Comparison of ENCODE assay signal across 15 mouse cellular contexts in genomic region chr7:35583476-35584025, GRCm38 (mm10). TPM values are rescaled to one million over a fixed set of nuclear protein-coding genes. Genes with fewer than 3 reads are reported as not detected.
A peak's percentile ranks its signal among the peaks of the same experiment; 100 is the strongest.
DNase-seq lines count a peak whose midpoint lies in the region; ATAC-seq and TF ChIP-seq lines count a peak whose summit lies in the region.
"Had no signal": no experiment of that assay in that cellular context is flagged by ENCODE, and none has a peak within 500 bp of the region (broad histone marks: within the 10 kb centered on the region; RNA-seq: fewer than 3 reads in every experiment).

No protein-coding gene starts in this region.

- 10% methylated on average over 11 of the region's 11 CpGs for WGBS in heart, embryonic 13.5 days
- 4% methylated on average over 11 of the region's 11 CpGs for WGBS in midbrain, embryonic 13.5 days
- 11% methylated on average over 11 of the region's 11 CpGs for WGBS in midbrain, postnatal 0 days
- 9% methylated on average over 11 of the region's 11 CpGs for WGBS in limb, embryonic 10.5 days
- 56% methylated on average over 11 of the region's 11 CpGs for WGBS in kidney, adult 2 months

- H3K36me3 ChIP-seq in heart, embryonic 13.5 days: no peaks in the 10 kb centered on the region
- H3K36me3 ChIP-seq in midbrain, embryonic 13.5 days: no peaks in the 10 kb centered on the region
- no peaks in the 10 kb centered on the region for H3K36me3 ChIP-seq in midbrain, postnatal 0 days (ENCODE audit: insufficient read depth, low read length)
- H3K36me3 ChIP-seq in limb, embryonic 10.5 days: no peaks in the 10 kb centered on the region
- no peaks in the 10 kb centered on the region for H3K36me3 ChIP-seq in kidney, adult 2 months (ENCODE audit: control insufficient read depth, insufficient read depth, low read length)
- H3K36me3 ChIP-seq: embryonic facial prominence, embryonic 12.5 days; forebrain, embryonic 12.5 days; hindbrain, embryonic 12.5 days had no signal

- no peaks in the 10 kb centered on the region for H3K9me3 ChIP-seq in heart, embryonic 13.5 days
- H3K9me3 ChIP-seq in midbrain, embryonic 13.5 days: no peaks in the 10 kb centered on the region
- no peaks in the 10 kb centered on the region for H3K9me3 ChIP-seq in midbrain, postnatal 0 days (ENCODE audit: low read length)
- H3K9me3 ChIP-seq in limb, embryonic 10.5 days (replicated peaks): no peaks in the 10 kb centered on the region
- H3K9me3 ChIP-seq: embryonic facial prominence, embryonic 12.5 days; forebrain, embryonic 12.5 days; hindbrain, embryonic 12.5 days had no signal

- intact Hi-C loops in heart, postnatal 36 days (cut with DNase I): loop anchor here (10.0 kb wide), 1 partner anchor 189 kb away; the partner anchor contains the start of genes Cep89 and Faap24
- intact Hi-C loops in gastrocnemius, postnatal 36 days (cut with DNase I): loop anchor here (5.0 kb wide), 1 partner anchor 54 kb away; no protein-coding TSS in a partner anchor

- TF ChIP-seq POLR2A in kidney, adult 2 months (IDR thresholded peaks at IDR 0.05; ENCODE audit: low read depth, low read length): no peak

- peak overlapping the region; percentile 78 for H3K4me3 ChIP-seq in heart, embryonic 13.5 days
- H3K4me3 ChIP-seq in midbrain, embryonic 13.5 days (replicated peaks): peak overlapping the region; percentile 75; the same call in 1 of the 2 replicates
- H3K4me3 ChIP-seq in midbrain, postnatal 0 days (ENCODE audit: low read depth, low read length): no peak overlapping the region
- H3K4me3 ChIP-seq in limb, embryonic 10.5 days: peak overlapping the region; percentile 81; the same call in 1 of the 2 replicates
- H3K4me3 ChIP-seq in kidney, adult 2 months (ENCODE audit: insufficient read depth, low read depth, low read length): no peak overlapping the region

- no peak overlapping the region for H3K9ac ChIP-seq in heart, embryonic 13.5 days
- H3K9ac ChIP-seq in midbrain, embryonic 13.5 days (replicated peaks): no peak overlapping the region
- no peak overlapping the region for H3K9ac ChIP-seq in midbrain, postnatal 0 days (replicated peaks; ENCODE audit: low read length, poor library complexity, severe bottlenecking)
- H3K9ac ChIP-seq: liver, embryonic 14.5 days had no signal

- no peak for DNase-seq in heart, postnatal 36 days
- no peak for DNase-seq in midbrain, postnatal 0 days (ENCODE audit: low spot score)
- DNase-seq in limb, embryonic 10.5 days (ENCODE audit: low spot score): no peak
- DNase-seq in yolk sac, embryonic 10.5 days (ENCODE audit: low spot score): peak; percentile 37
- DNase-seq in kidney, adult 2 months: no peak
- no peak for DNase-seq in gastrocnemius, postnatal 36 days
- DNase-seq: cerebellum, adult 2 months; gastrocnemius, postnatal 25 days; kidney, postnatal 10 days had no signal

- ATAC-seq in heart, embryonic 13.5 days (ENCODE audit: extremely low read depth, insufficient number of reproducible peaks, low FRiP score, low TSS enrichment): no peak
- ATAC-seq in midbrain, embryonic 13.5 days: no peak
- no peak for ATAC-seq in midbrain, postnatal 0 days (ENCODE audit: low FRiP score)

- TF ChIP-seq CTCF in midbrain, postnatal 0 days (IDR thresholded peaks at IDR 0.05): no peak
- no peak for TF ChIP-seq CTCF in kidney, adult 2 months (conservative IDR thresholded peaks at IDR 0.05; ENCODE audit: insufficient read depth, insufficient read length, low read depth, low read length)

- H3K4me2 ChIP-seq in heart, embryonic 13.5 days: peak overlapping the region; percentile 96
- H3K4me2 ChIP-seq in midbrain, embryonic 13.5 days (replicated peaks): no peak overlapping the region
- H3K4me2 ChIP-seq in midbrain, postnatal 0 days (ENCODE audit: low read depth, low read length, poor library complexity, severe bottlenecking): no peak overlapping the region

- peaks cover 31% of the 10 kb centered on the region for H3K4me1 ChIP-seq in heart, embryonic 13.5 days
- H3K4me1 ChIP-seq in midbrain, embryonic 13.5 days (replicated peaks): peaks cover 28% of the 10 kb centered on the region
- peaks cover 8% of the 10 kb centered on the region for H3K4me1 ChIP-seq in midbrain, postnatal 0 days (ENCODE audit: insufficient read depth, low read length)
- H3K4me1 ChIP-seq in limb, embryonic 10.5 days: peaks cover 40% of the 10 kb centered on the region
- H3K4me1 ChIP-seq in kidney, adult 2 months (ENCODE audit: control insufficient read depth, insufficient read depth, low read length): no peaks in the 10 kb centered on the region

- no peak overlapping the region for H3K27ac ChIP-seq in heart, embryonic 13.5 days (replicated peaks)
- H3K27ac ChIP-seq in midbrain, embryonic 13.5 days: no peak overlapping the region
- no peak overlapping the region for H3K27ac ChIP-seq in midbrain, postnatal 0 days (ENCODE audit: low read depth, low read length)
- H3K27ac ChIP-seq in limb, embryonic 10.5 days: no peak overlapping the region
- H3K27ac ChIP-seq in kidney, adult 2 months (ENCODE audit: insufficient read depth, low read depth, low read length): no peak overlapping the region
- H3K27ac ChIP-seq: embryonic facial prominence, embryonic 12.5 days; forebrain, embryonic 12.5 days; hindbrain, embryonic 12.5 days; liver, embryonic 14.5 days had no signal

- peaks cover 44% of the 10 kb centered on the region for H3K27me3 ChIP-seq in heart, embryonic 13.5 days (replicated peaks)
- peaks cover 38% of the 10 kb centered on the region for H3K27me3 ChIP-seq in midbrain, embryonic 13.5 days
- H3K27me3 ChIP-seq in midbrain, postnatal 0 days (ENCODE audit: insufficient read depth, low read length): peaks cover 30% of the 10 kb centered on the region
- peaks cover 33% of the 10 kb centered on the region for H3K27me3 ChIP-seq in limb, embryonic 10.5 days (ENCODE audit: low read depth, poor library complexity, severe bottlenecking)
- no peaks in the 10 kb centered on the region for H3K27me3 ChIP-seq in kidney, adult 2 months (replicated peaks; ENCODE audit: control insufficient read depth, insufficient read depth, low read length)

RNA-seq across cellular contexts. Expression of gene Rgs9bp, which starts 1.8 kb away (rescaled TPM):
- 0.49 and 0.51 TPM in 2 replicates for polyA plus RNA-seq in heart, embryonic 13.5 days (2015; fragmentation: Nextera tagmentation; extraction: Ambion mirVana)
- under 1 TPM; 0.03 to 0.06 TPM for total RNA-seq in heart, postnatal 36 days (2021)
- 0.05 and 0.13 TPM in 2 replicates for polyA plus RNA-seq in midbrain, embryonic 13.5 days (2015; fragmentation: Nextera tagmentation; extraction: Ambion mirVana)
- 0.11 and 0.24 TPM in 2 replicates for total RNA-seq in midbrain, postnatal 0 days (2014; rRNA removed)
- 0.05 TPM in 1 of 2 replicates, not detected in the other for polyA plus RNA-seq in midbrain, postnatal 0 days (2015; fragmentation: Nextera tagmentation; extraction: Ambion mirVana)
- polyA plus RNA-seq in limb, embryonic 10.5 days (2016; fragmentation: Nextera tagmentation; extraction: Ambion mirVana): 0.09 and 0.26 TPM in 2 replicates
- polyA plus RNA-seq in kidney, adult 2 months (2012; rRNA removed): 0.14 and 0.18 TPM in 2 replicates
- total RNA-seq in gastrocnemius, postnatal 36 days (2021): under 1 TPM in 1 of 2 experiments, not detected in 1; 0.05 TPM

RNA-seq across cellular contexts. Expression of gene Ankrd27, which starts 2.5 kb away (rescaled TPM):
- polyA plus RNA-seq in heart, embryonic 13.5 days (2015; fragmentation: Nextera tagmentation; extraction: Ambion mirVana): 15.3 and 15.6 TPM in 2 replicates
- 10 to 100 TPM; 11.2 to 13.0 TPM for total RNA-seq in heart, postnatal 36 days (2021)
- polyA plus RNA-seq in midbrain, embryonic 13.5 days (2015; fragmentation: Nextera tagmentation; extraction: Ambion mirVana): 18.7 and 19.3 TPM in 2 replicates
- total RNA-seq in midbrain, postnatal 0 days (2014; rRNA removed): 17.9 and 24.7 TPM in 2 replicates
- 11.4 and 11.9 TPM in 2 replicates for polyA plus RNA-seq in midbrain, postnatal 0 days (2015; fragmentation: Nextera tagmentation; extraction: Ambion mirVana)
- polyA plus RNA-seq in limb, embryonic 10.5 days (2016; fragmentation: Nextera tagmentation; extraction: Ambion mirVana): 40.1 and 47.5 TPM in 2 replicates
- polyA plus RNA-seq in kidney, adult 2 months (2012; rRNA removed): 18.3 and 19.1 TPM in 2 replicates
- total RNA-seq in gastrocnemius, postnatal 36 days (2021): 10 to 100 TPM in 1 of 2 experiments, 1 to 10 TPM in 1; 7.4 to 10.6 TPM

RNA-seq across cellular contexts. Expression of gene Nudt19, which starts 27.4 kb away (rescaled TPM):
- 89.9 and 104 TPM in 2 replicates for polyA plus RNA-seq in heart, embryonic 13.5 days (2015; fragmentation: Nextera tagmentation; extraction: Ambion mirVana)
- total RNA-seq in heart, postnatal 36 days (2021): 10 to 100 TPM; 66.8 to 82.3 TPM
- 61.9 TPM in 2 replicates for polyA plus RNA-seq in midbrain, embryonic 13.5 days (2015; fragmentation: Nextera tagmentation; extraction: Ambion mirVana)
- 49.3 and 57.7 TPM in 2 replicates for total RNA-seq in midbrain, postnatal 0 days (2014; rRNA removed)
- polyA plus RNA-seq in midbrain, postnatal 0 days (2015; fragmentation: Nextera tagmentation; extraction: Ambion mirVana): 128 and 141 TPM in 2 replicates
- 35.1 and 48.1 TPM in 2 replicates for polyA plus RNA-seq in limb, embryonic 10.5 days (2016; fragmentation: Nextera tagmentation; extraction: Ambion mirVana)
- 170 and 255 TPM in 2 replicates for polyA plus RNA-seq in kidney, adult 2 months (2012; rRNA removed)
- 10 to 100 TPM; 39.5 to 40.8 TPM for total RNA-seq in gastrocnemius, postnatal 36 days (2021)

RNA-seq across cellular contexts. Expression of gene Tdrd12, which starts 46.0 kb away (rescaled TPM):
- polyA plus RNA-seq in heart, embryonic 13.5 days (2015; fragmentation: Nextera tagmentation; extraction: Ambion mirVana): 0.88 and 0.99 TPM in 2 replicates
- not detected for total RNA-seq in heart, postnatal 36 days (2021)
- polyA plus RNA-seq in midbrain, embryonic 13.5 days (2015; fragmentation: Nextera tagmentation; extraction: Ambion mirVana): 0.34 TPM in 1 of 2 replicates, not detected in the other
- 0.19 and 0.38 TPM in 2 replicates for total RNA-seq in midbrain, postnatal 0 days (2014; rRNA removed)
- polyA plus RNA-seq in midbrain, postnatal 0 days (2015; fragmentation: Nextera tagmentation; extraction: Ambion mirVana): 0.58 and 0.79 TPM in 2 replicates
- polyA plus RNA-seq in limb, embryonic 10.5 days (2016; fragmentation: Nextera tagmentation; extraction: Ambion mirVana): 0.31 TPM in 1 of 2 replicates, not detected in the other
- polyA plus RNA-seq in kidney, adult 2 months (2012; rRNA removed): 0.25 and 0.33 TPM in 2 replicates
- total RNA-seq in gastrocnemius, postnatal 36 days (2021): not detected
- total RNA-seq: gastrocnemius, postnatal 25 days had no signal

Comparison
In these comparisons a context has a peak if more than half of its experiments do, and no peak if none do; other contexts are left out.
1. H3K4me3 ChIP-seq: peak in heart, embryonic 13.5 days (single experiment), midbrain, embryonic 13.5 days (single experiment) and limb, embryonic 10.5 days (single experiment); none in midbrain, postnatal 0 days (single experiment) and kidney, adult 2 months (single experiment).